Mouse (Mus musculus) erythroblast, adult 5-6 weeks (primary cell): Measurements from ENCODE around the gene Myo15b. TPM values are rescaled to one million over a fixed set of nuclear protein-coding genes. Genes with fewer than 3 reads are reported as not detected.
A peak's percentile ranks its signal among the peaks of the same experiment; 100 is the strongest.

Experiments used
- ATAC-seq: replicated peaks from 2 replicates; pipeline ENCODE4 v1.8.0; 2016; ENCODE audit warnings: moderate number of reproducible peaks, mild to moderate bottlenecking, moderate TSS enrichment, inconsistent platforms; ENCODE audit not compliant: poor library complexity, low FRiP score, severe bottlenecking
- total RNA-seq, 2 experiments: library from RNA; stranded (forward) in 1 of 2; stranded (reverse) in 1 of 2; fragments of 150-400 nt in 1 of 2; fragments of 200-764, 138-1000 nt in 1 of 2; gene quantifications; 2 replicates each; pipeline versions ENCODE4 v1.2.3 to v1.2.4; 2015 to 2017; ENCODE audit warnings: low replicate concordance in 2 of 2

The Myo15b gene
- total RNA-seq, 2 experiments from 2014 or later = not detected

- peak; percentile 24; the same call in 1 of the 2 replicates for ATAC-seq
Observed at GRCm38 (mm10) chr11:115859143-115859945, 1.1 kb downstream of the Myo15b start.

- no peak for ATAC-seq
Observed at GRCm38 (mm10) chr11:115863895-115864294, 5.7 kb downstream of the Myo15b start.

- ATAC-seq = peak; percentile 48
Observed at GRCm38 (mm10) chr11:115869393-115869792, 11.2 kb downstream of the Myo15b start.

GRCm38 (mm10) chr11:115872437-115872836, 14.2 kb downstream of the Myo15b start:
- no peak for ATAC-seq

GRCm38 (mm10) chr11:115875935-115876334, 17.7 kb downstream of the Myo15b start:
- no peak for ATAC-seq

- ATAC-seq = no peak
Observed at GRCm38 (mm10) chr11:115876438-115876837, 18.2 kb downstream of the Myo15b start.

DNA sequence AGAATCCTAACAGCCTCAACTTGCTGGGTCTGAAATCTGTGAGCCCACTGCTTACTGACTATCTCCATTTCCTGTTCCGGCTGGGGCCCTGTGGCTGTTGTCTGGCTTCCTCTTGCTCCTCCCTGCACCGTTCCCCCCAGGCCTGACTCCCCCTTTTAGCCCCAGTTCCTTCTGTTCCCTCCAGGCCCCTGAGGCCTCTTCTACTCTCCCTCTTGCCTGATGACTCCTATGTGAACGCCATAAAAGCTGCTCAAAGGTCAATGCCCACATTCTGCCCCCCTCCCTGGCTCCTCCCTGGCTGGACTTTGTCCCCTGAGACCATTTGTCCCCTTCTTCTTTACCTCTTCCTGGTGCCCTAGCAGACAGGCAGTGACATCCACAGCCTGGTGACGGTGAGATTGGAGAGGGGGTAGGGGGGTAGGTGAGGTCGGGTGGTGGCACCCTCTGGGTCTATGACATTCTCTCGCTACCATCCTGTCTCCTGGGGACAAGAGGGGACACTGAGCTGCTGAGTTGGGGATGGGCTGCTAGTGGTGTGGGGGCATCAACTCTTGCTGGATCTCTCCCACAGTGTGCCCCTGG, 19.1 kb downstream of the Myo15b start:
- ATAC-seq = no peak

GRCm38 (mm10) chr11:115878071-115878470, 19.9 kb downstream of the Myo15b start:
- ATAC-seq = no peak

GRCm38 (mm10) chr11:115881002-115881401, 22.8 kb downstream of the Myo15b start:
- ATAC-seq = peak; percentile 65

DNA sequence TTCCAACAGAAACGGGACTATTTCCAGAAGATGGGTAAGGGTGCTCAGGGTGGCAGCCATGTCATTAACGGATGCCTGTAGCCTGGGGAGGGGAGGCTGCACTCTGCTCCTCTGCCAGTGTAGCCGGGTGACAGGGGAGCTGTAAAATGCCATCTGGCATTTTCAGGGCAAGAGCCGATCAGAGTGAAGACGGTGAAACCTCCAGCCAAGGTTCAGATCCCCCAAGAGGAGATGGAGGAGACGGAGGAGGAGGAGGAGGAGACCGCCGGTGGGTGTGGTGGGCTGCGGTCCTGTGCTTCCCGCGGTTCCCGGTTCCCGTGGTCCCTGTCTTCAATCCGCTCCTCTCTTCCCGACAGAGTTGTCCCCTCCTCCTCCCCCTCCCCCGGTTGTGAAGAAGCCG, 25.0 kb downstream of the Myo15b start:
- no peak for ATAC-seq

- no peak for ATAC-seq
Observed at GRCm38 (mm10) chr11:115884361-115884760, 26.2 kb downstream of the Myo15b start.

DNA sequence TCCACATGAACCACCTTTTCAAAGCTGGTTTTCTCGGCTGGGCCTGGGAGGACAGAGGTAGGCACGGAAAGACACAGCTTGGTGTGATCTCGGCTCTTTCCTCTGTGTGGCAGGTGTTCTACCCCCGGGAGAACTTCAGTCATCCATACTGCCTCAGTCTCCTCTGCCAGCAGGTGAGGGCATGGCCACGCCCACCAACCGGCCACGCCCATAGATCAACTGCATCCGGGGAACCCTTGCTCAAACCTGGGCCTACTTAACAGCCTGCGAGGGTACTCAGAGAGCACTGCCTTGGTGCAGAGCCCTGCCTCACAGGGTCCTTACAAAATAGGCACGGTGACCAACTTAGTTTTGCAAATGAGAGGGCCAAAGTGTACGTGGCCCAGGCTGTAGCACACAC, 27.1 kb downstream of the Myo15b start:
- no peak for ATAC-seq

DNA sequence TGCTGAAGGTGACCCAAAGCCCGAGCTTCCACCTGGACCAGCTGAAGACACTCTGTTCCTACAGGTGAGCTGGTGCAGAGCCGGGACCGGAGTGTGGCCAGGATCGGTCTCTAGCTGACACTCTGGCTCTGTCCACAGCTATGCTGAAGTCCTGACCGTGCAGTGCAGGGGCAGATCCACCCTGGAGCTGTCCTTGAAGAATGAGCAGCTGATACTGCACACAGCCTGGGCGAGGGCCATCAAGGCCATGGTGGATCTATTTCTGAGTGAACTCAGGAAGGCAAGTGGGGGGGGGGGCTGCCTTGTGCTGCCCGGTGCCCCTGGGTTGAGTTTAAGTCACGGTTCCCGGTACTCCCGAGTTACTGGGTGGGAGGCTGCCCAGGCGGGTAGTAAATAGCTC, 28.2 kb downstream of the Myo15b start:
- ATAC-seq = no peak

DNA sequence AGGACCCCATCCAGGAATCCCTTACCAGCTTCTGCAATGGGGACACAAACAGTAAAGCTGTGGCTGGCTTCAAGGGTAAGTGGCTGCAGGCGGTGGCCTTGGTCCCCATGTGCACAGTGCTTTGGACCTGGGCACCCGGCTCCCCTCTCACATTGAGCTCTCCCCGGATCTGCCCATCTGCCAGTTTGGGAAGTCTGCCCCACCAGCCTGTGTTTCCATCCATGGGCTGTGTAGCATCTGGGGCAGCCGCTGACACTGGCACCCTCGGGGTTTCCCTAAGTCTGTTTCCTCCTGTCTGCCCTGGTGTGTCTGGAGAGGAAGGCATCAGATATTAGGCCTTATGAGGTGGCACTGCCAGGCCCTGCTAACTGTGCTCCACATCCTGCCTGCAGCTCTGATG, 29.8 kb downstream of the Myo15b start:
- ATAC-seq = no peak

DNA sequence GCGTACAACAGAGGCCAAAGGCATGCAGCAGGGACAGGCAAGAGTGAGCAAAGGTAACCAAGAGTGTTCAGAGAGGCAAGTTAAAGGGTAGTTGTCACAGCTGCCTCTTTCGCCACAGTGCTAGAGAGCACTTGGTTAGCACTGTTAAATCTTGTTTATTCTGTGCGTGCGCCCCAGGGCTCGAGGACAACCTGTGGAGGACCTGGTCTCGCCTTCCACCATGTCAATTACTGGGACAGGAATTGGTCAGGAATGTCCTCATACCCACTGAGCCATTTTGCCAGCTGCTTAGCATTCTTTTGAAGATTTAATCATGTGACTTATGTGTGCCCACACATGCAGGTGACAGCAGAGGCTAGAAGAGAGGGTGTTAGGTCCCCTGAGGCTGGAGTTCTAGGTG, 31.0 kb downstream of the Myo15b start:
- ATAC-seq = no peak

DNA sequence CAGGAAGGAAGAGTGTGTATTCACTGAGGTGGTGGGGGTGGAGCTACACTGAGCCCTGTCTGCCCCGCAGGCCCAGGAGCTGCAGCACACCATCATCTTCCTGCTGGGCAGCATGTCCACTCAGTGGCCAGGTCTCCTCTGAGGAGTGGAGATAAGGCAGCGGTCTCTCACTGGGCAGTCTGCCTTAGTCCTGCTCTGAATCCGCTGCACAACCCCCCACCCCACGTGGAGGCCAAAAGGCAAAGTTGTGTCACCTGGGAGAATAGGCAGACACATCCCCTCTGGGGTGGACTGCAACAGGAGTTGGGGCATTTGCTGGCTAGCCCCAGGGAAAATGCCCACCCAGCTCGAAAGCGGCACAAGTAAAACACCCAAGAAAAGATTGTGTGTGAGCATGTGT, 34.0 kb downstream of the Myo15b start:
- ATAC-seq = no peak

- no peak for ATAC-seq
Observed at GRCm38 (mm10) chr11:115893071-115893470, 34.9 kb downstream of the Myo15b start.

GRCm38 (mm10) chr11:115894755-115895520, 36.7 kb downstream of the Myo15b start:
- ATAC-seq = peak; percentile 32; the same call in 1 of the 2 replicates

GRCm38 (mm10) chr11:115898446-115898845, 40.2 kb downstream of the Myo15b start:
- ATAC-seq = no peak

DNA sequence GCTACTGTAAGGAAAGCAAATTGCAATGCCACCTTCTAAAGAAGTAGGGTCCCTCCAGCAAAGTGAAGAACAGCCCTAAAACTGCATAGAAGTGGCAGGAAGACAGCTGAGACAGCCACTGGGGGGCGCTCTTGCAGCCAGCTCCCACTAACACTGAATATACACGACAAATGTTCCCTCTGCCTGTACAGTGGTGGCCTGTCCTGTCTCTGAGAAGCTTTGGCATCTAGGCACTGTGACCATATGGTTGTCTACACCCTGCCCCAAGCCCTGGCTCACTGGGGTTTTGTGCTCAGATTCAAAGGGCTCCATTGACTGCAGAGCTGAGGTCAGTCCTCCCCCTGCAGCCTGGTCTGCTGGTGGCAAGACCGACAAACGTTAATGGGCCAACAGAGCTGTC, 40.7 kb downstream of the Myo15b start:
- ATAC-seq = peak; percentile 15
